Mouse (Mus musculus): ENCODE measurements around the gene Ccdc177. TPM values are rescaled to one million over a fixed set of nuclear protein-coding genes. Genes with fewer than 3 reads are reported as not detected.

The Ccdc177 gene
- polyA plus RNA-seq, 1 experiment: not detected

DNA sequence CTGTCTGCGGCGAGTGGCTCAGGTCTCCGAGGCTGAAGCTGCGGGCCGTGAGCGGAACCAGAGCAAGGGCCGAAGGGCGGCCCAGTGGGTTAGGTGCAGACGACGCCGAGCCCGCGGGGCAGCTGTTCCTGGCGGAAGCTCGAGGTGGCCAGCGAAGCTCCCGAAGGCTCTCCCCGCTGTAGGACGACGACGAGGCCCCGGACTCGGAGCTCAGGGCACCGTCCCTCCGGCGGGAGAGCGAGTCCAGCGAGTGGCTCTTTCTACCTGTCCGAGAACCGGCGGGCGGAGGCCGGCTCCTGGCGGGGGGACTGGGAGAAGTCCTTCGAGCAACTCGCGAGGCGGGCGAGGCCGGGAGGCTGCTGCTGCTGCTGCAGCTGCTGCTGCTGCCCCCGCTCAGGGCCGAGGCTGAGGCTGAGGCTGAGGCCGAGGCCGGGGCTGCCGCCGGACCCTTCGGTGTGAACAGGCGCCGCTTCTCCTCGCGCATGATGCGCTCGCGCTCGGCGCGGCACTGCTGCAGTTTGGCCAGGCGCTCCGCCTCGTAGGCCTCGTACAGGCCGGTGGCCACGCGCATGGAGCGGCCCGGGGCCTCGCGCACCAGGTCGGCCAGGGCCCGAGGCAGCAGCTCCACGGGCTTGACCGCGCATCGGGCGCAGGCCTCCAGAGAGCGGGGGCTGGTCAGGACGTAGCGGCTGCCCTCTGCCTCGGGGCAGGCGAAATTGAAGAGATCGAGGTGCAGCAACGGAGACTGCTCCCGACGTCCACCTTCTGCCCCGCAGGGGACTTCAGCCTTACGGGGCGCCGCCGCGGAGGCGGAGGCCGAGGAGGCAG is 1.7 kb downstream of the Ccdc177 start:
- TF ChIP-seq CTCF (IDR thresholded peaks at IDR 0.05; ENCODE audit: extremely low read depth, insufficient read depth, insufficient read length, insufficient replicate concordance) (no peak), POLR2A (IDR thresholded peaks at IDR 0.05; ENCODE audit: low read depth, low read length) (no peak)
- peak overlapping the region; percentile 44; the same call in 1 of the 2 replicates for H3K4me3 ChIP-seq (ENCODE audit: extremely low read depth, insufficient read depth, insufficient read length)
- peaks cover 17% of the 10 kb centered on the region; the same call in 1 of the 2 replicates for H3K4me1 ChIP-seq (ENCODE audit: control insufficient read depth, insufficient read depth, insufficient read length)
- no peaks in the 10 kb centered on the region for H3K36me3 ChIP-seq (ENCODE audit: control insufficient read depth, insufficient read depth, low read length)
- WGBS: 5% methylated on average over 89 of the region's 92 CpGs
- peaks cover 14% of the 10 kb centered on the region for H3K27me3 ChIP-seq (ENCODE audit: control insufficient read depth, insufficient read depth, low read length)
- DNase-seq (ENCODE audit: low read depth in 1 of 2, low spot score in 2 of 2): no peak
- H3K27ac ChIP-seq (ENCODE audit: insufficient read depth, low read length): no peak overlapping the region

- no peak overlapping the region for H3K27ac ChIP-seq (ENCODE audit: insufficient read depth, low read length)
- peaks cover 14% of the 10 kb centered on the region for H3K27me3 ChIP-seq (ENCODE audit: control insufficient read depth, insufficient read depth, low read length)
- H3K36me3 ChIP-seq (ENCODE audit: control insufficient read depth, insufficient read depth, low read length): no peaks in the 10 kb centered on the region
- TF ChIP-seq CTCF (IDR thresholded peaks at IDR 0.05; ENCODE audit: extremely low read depth, insufficient read depth, insufficient read length, insufficient replicate concordance): no peak
- no peak for TF ChIP-seq POLR2A (IDR thresholded peaks at IDR 0.05; ENCODE audit: low read depth, low read length)
- H3K4me3 ChIP-seq (ENCODE audit: extremely low read depth, insufficient read depth, insufficient read length): peak overlapping the region; percentile 44; the same call in 1 of the 2 replicates
- WGBS: 2% methylated on average over 117 of the region's 122 CpGs
- DNase-seq (ENCODE audit: low read depth in 1 of 2, low spot score in 2 of 2): no peak
- peaks cover 17% of the 10 kb centered on the region; the same call in 1 of the 2 replicates for H3K4me1 ChIP-seq (ENCODE audit: control insufficient read depth, insufficient read depth, insufficient read length)
Measured at GRCm38 (mm10) chr12:80757751-80758558, 2.5 kb downstream of the Ccdc177 start.

GRCm38 (mm10) chr12:80751556-80751955 is 8.9 kb downstream of the Ccdc177 start:
- peaks cover 4% of the 10 kb centered on the region for H3K27me3 ChIP-seq (ENCODE audit: control insufficient read depth, insufficient read depth, low read length)
- TF ChIP-seq CTCF (IDR thresholded peaks at IDR 0.05; ENCODE audit: extremely low read depth, insufficient read depth, insufficient read length, insufficient replicate concordance) (no peak), POLR2A (IDR thresholded peaks at IDR 0.05; ENCODE audit: low read depth, low read length) (no peak)
- no peaks in the 10 kb centered on the region for H3K4me1 ChIP-seq (ENCODE audit: control insufficient read depth, insufficient read depth, insufficient read length)
- no peak overlapping the region for H3K4me3 ChIP-seq (ENCODE audit: extremely low read depth, insufficient read depth, insufficient read length)
- no peak for DNase-seq (ENCODE audit: low read depth in 1 of 2, low spot score in 2 of 2)
- WGBS: 87% methylated on average over 6 of the region's 6 CpGs
- H3K27ac ChIP-seq (ENCODE audit: insufficient read depth, low read length): no peak overlapping the region
- H3K36me3 ChIP-seq (ENCODE audit: control insufficient read depth, insufficient read depth, low read length): no peaks in the 10 kb centered on the region

DNA sequence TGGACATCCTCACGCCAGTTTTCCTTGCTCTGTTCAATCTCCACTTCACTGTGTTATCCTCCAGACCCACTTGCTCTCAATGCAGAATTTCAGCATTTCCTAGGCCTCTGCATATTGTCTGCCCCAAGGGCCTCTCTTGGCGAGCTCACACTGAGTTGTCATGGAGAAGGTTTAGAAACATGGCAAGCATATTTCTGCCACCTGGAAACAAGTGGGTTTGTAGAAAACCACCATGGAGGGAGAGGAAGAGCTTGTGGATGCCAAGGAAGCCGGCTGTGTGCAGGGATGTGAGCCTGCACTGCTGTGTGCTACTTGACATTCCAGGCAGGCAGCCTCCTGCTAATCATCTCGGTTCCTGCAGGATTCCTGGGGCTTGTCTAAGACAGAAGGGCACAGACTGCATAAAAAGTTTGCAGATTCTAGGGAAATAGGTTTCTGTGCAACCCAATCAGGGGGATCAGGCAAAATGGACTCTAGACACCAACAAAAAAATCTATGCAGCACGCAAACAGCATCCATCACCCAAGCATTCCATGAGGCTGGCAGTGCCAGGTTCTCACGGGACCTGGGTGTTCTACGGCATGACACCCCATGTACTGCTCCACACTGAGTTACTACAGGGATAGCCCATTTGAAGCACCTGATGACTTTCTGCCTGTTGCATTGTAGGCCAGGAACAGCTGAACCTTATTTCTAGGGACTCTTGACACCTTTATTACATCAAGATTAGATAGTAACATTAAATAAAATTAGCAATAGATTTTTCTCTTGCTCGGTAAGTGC is 14.3 kb downstream of the Ccdc177 start:
- Histone ChIP-seq H3K36me3 (ENCODE audit: control insufficient read depth, insufficient read depth, low read length) (no peaks in the 10 kb centered on the region), H3K27ac (ENCODE audit: insufficient read depth, low read length) (no peak overlapping the region), H3K4me3 (ENCODE audit: extremely low read depth, insufficient read depth, insufficient read length) (no peak overlapping the region), H3K27me3 (ENCODE audit: control insufficient read depth, insufficient read depth, low read length) (peaks cover 4% of the 10 kb centered on the region; the same call in 1 of the 2 replicates), H3K4me1 (ENCODE audit: control insufficient read depth, insufficient read depth, insufficient read length) (no peaks in the 10 kb centered on the region)
- TF ChIP-seq CTCF (IDR thresholded peaks at IDR 0.05; ENCODE audit: extremely low read depth, insufficient read depth, insufficient read length, insufficient replicate concordance): no peak
- no peak for TF ChIP-seq POLR2A (IDR thresholded peaks at IDR 0.05; ENCODE audit: low read depth, low read length)
- WGBS: 79% methylated on average over 8 of the region's 8 CpGs
- no peak for DNase-seq (ENCODE audit: low read depth in 1 of 2, low spot score in 2 of 2)

DNA sequence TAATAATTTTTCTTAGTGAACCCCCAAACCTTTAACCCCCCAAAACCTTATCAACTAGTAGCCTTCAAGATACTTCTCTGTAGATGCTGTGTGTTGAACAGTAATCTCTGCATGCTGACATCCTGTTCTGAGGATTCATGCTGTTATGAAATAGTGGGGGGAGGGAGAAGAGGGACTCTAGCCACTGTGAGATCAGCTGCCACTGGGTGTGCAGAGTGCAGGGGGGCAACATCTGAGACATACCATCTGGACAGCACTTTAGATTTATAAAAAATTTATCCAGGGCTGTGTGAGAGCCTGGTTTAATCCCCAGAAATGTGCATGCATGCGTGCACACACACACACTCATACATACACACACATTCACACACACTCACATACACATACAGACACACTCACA is 15.9 kb downstream of the Ccdc177 start:
- 90% methylated on average over 1 of the region's 1 CpGs for WGBS
- Histone ChIP-seq H3K4me1 (ENCODE audit: control insufficient read depth, insufficient read depth, insufficient read length) (no peaks in the 10 kb centered on the region), H3K27me3 (ENCODE audit: control insufficient read depth, insufficient read depth, low read length) (peaks cover 3% of the 10 kb centered on the region; the same call in 1 of the 2 replicates), H3K27ac (ENCODE audit: insufficient read depth, low read length) (no peak overlapping the region), H3K36me3 (ENCODE audit: control insufficient read depth, insufficient read depth, low read length) (no peaks in the 10 kb centered on the region), H3K4me3 (ENCODE audit: extremely low read depth, insufficient read depth, insufficient read length) (no peak overlapping the region)
- no peak for DNase-seq (ENCODE audit: low read depth in 1 of 2, low spot score in 2 of 2)
- TF ChIP-seq CTCF (IDR thresholded peaks at IDR 0.05; ENCODE audit: extremely low read depth, insufficient read depth, insufficient read length, insufficient replicate concordance) (no peak), POLR2A (IDR thresholded peaks at IDR 0.05; ENCODE audit: low read depth, low read length) (no peak)

- Histone ChIP-seq H3K27ac (ENCODE audit: insufficient read depth, low read length) (no peak overlapping the region), H3K27me3 (ENCODE audit: control insufficient read depth, insufficient read depth, low read length) (peaks cover 3% of the 10 kb centered on the region; the same call in 1 of the 2 replicates), H3K4me3 (ENCODE audit: extremely low read depth, insufficient read depth, insufficient read length) (no peak overlapping the region), H3K36me3 (ENCODE audit: control insufficient read depth, insufficient read depth, low read length) (no peaks in the 10 kb centered on the region), H3K4me1 (ENCODE audit: control insufficient read depth, insufficient read depth, insufficient read length) (no peaks in the 10 kb centered on the region)
- peak in 1 of 2 experiments; percentile 21 for DNase-seq (ENCODE audit: low read depth in 1 of 2, low spot score in 2 of 2)
- TF ChIP-seq POLR2A (IDR thresholded peaks at IDR 0.05; ENCODE audit: low read depth, low read length) (no peak), CTCF (IDR thresholded peaks at IDR 0.05; ENCODE audit: extremely low read depth, insufficient read depth, insufficient read length, insufficient replicate concordance) (peak; percentile 41; the same call in 1 of the 2 replicates)
- 36% methylated on average over 9 of the region's 9 CpGs for WGBS
Measured at GRCm38 (mm10) chr12:80739482-80739881, 21.0 kb downstream of the Ccdc177 start.
